Mouse (Mus musculus): Measurements from ENCODE around the gene Haus5.

The Haus5 gene

GRCm38 (mm10) chr7:30664529-30665200 lies at the start of gene Haus5:
Gene Haus5 (minus strand): TSS chr7:30664994.
- peak; percentile 90 to 96 for DNase-seq (ENCODE audit: inconsistent age in 2 of 2, low spot score in 1 of 2)

GRCm38 (mm10) chr7:30711942-30712341 lies 47.1 kb upstream of the Haus5 start, which contains the start of gene Atp4a:
Gene Atp4a (plus strand): TSS chr7:30712209.
- no peak for DNase-seq (ENCODE audit: inconsistent age in 2 of 2, low spot score in 1 of 2)

GRCm38 (mm10) chr7:30707441-30707840 lies 42.6 kb upstream of the Haus5 start:
- DNase-seq (ENCODE audit: inconsistent age in 2 of 2, low spot score in 1 of 2), result peak in 1 of 2 experiments; percentile 61

- DNase-seq (ENCODE audit: inconsistent age in 2 of 2, low spot score in 1 of 2), result peak; percentile 89
These were observed 41.6 kb upstream of the Haus5 start for GRCm38 (mm10) chr7:30706214-30706882.

GRCm38 (mm10) chr7:30698589-30698988 lies 33.8 kb upstream of the Haus5 start, which contains the start of gene 2200002J24Rik:
Gene 2200002J24Rik (plus strand): TSS chr7:30698926.
- DNase-seq (ENCODE audit: inconsistent age in 2 of 2, low spot score in 1 of 2), result peak; percentile 89 to 94

GRCm38 (mm10) chr7:30698101-30698500 lies 33.3 kb upstream of the Haus5 start:
- peak in 1 of 2 experiments; percentile 80 for DNase-seq (ENCODE audit: inconsistent age in 2 of 2, low spot score in 1 of 2)

GRCm38 (mm10) chr7:30688325-30688724 lies 23.5 kb upstream of the Haus5 start:
- DNase-seq (ENCODE audit: inconsistent age in 2 of 2, low spot score in 1 of 2), result no peak

- no peak for DNase-seq (ENCODE audit: inconsistent age in 2 of 2, low spot score in 1 of 2)
These were observed 18.6 kb upstream of the Haus5 start for GRCm38 (mm10) chr7:30683425-30683824.

GRCm38 (mm10) chr7:30681897-30682296 lies 17.1 kb upstream of the Haus5 start:
- DNase-seq (ENCODE audit: inconsistent age in 2 of 2, low spot score in 1 of 2), result peak; percentile 60 to 78

- DNase-seq (ENCODE audit: inconsistent age in 2 of 2, low spot score in 1 of 2), result peak; percentile 90 to 95
These were observed 13.6 kb upstream of the Haus5 start for GRCm38 (mm10) chr7:30678263-30678975.

- DNase-seq (ENCODE audit: inconsistent age in 2 of 2, low spot score in 1 of 2), result no peak
These were observed 6.7 kb upstream of the Haus5 start, which contains the start of gene Pmis2 for GRCm38 (mm10) chr7:30671480-30671879. Gene Pmis2 (minus strand): TSS chr7:30671605.

GRCm38 (mm10) chr7:30669229-30669628 lies 4.4 kb upstream of the Haus5 start:
- DNase-seq (ENCODE audit: inconsistent age in 2 of 2, low spot score in 1 of 2), result peak in 1 of 2 experiments; percentile 41

- DNase-seq (ENCODE audit: inconsistent age in 2 of 2, low spot score in 1 of 2), result peak in 1 of 2 experiments; percentile 24
These were observed 527 bp upstream of the Haus5 start for GRCm38 (mm10) chr7:30665321-30665720.

- DNase-seq (ENCODE audit: inconsistent age in 2 of 2, low spot score in 1 of 2), result peak; percentile 99
These were observed 14.9 kb downstream of the Haus5 start, which contains the start of gene Rbm42 for GRCm38 (mm10) chr7:30649591-30650540. Gene Rbm42 (minus strand): TSS chr7:30650317.

GRCm38 (mm10) chr7:30639083-30639482 lies 25.7 kb downstream of the Haus5 start:
- no peak for DNase-seq (ENCODE audit: inconsistent age in 2 of 2, low spot score in 1 of 2)

GRCm38 (mm10) chr7:30636395-30636794 lies 28.4 kb downstream of the Haus5 start:
- DNase-seq (ENCODE audit: inconsistent age in 2 of 2, low spot score in 1 of 2), result no peak

- no peak for DNase-seq (ENCODE audit: inconsistent age in 2 of 2, low spot score in 1 of 2)
These were observed 29.0 kb downstream of the Haus5 start, which contains the start of gene Etv2 for GRCm38 (mm10) chr7:30635752-30636151. Gene Etv2 (minus strand): TSS chr7:30635852.

GRCm38 (mm10) chr7:30634621-30635020 lies 30.2 kb downstream of the Haus5 start:
- DNase-seq (ENCODE audit: inconsistent age in 2 of 2, low spot score in 1 of 2), result peak; percentile 56 to 72

GRCm38 (mm10) chr7:30633762-30634412 lies 30.9 kb downstream of the Haus5 start:
- DNase-seq (ENCODE audit: inconsistent age in 2 of 2, low spot score in 1 of 2), result peak in 1 of 2 experiments; percentile 25

GRCm38 (mm10) chr7:30629013-30629412 lies 35.8 kb downstream of the Haus5 start:
- DNase-seq (ENCODE audit: inconsistent age in 2 of 2, low spot score in 1 of 2), result no peak

All from adrenal gland, adult (tissue).